Mouse (Mus musculus) embryonic fibroblast, embryonic 13.5 days (primary cell): ENCODE results near the gene Pnn.

Experiments used
- CTCF ChIP-seq: IDR thresholded peaks from 2 replicates; pipeline ENCODE4 v1.5.1; 2011; ENCODE audit warnings: mild to moderate bottlenecking, control low read depth, low read length, moderate library complexity, borderline replicate concordance; ENCODE audit not compliant: insufficient read depth
- POLR2A ChIP-seq: IDR thresholded peaks from 2 replicates; pipeline ENCODE4 v1.6.1; 2011; ENCODE audit warnings: low read depth, mild to moderate bottlenecking, control low read depth, low read length, moderate library complexity

DNA sequence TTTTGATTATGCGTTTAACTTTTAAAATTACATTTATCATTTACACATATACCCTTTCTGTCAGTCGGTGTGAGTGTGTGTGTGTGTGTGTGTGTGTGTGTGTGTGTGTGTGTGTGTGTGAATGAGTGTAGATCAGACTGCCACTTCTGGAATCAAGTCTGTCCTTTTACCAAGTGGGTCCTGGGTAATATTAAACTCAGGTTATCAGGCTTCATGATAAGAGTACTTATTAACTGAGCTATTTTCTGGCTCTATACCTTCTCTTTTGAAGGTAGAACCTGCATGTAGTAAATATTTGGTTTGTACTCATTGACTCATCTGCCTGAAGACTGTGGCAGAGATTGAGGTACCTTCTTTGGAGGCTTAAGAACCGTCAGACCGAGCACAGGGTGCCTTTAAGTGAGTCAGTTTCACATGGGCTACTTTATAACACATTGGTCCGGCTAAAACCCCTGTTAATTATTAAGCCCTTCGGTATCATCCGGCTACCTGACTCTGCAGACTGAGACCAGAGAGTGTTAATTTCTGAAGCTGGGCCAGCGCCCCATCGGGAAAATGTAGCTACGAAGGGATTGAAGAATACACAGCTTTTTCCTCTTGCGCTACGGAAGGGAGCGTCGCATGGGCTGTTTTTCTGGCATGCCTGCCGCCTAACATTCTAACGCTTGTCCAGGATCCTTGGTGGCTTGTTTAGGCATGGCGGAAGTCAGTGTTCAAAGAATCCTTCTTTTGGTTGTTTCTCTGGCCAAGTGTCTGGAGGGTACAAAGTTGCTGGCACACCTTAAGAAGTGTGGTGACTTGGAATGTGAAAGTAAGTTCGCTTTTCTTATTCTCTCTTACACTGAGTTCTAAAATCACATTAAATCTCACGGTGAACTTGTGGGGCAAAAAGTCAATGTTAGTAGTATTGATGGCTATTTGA, 28.7 kb downstream of the Pnn start, which contains the start of gene Mia2:
- no peak for TF ChIP-seq CTCF
- TF ChIP-seq POLR2A, result no peak
